Mouse (Mus musculus) cerebellum, adult 2 months (tissue): ENCODE results near the gene Sbk3. TPM values are rescaled to one million over a fixed set of nuclear protein-coding genes. Genes with fewer than 3 reads are reported as not detected.
"Not testable (repeated sequence)": the region's sequence is repeated elsewhere in the genome, so short reads cannot be mapped to it uniquely, and the experiment has no call there.

ENCODE experiments used
- DNase-seq, 2 experiments: peaks; one replicate each; pipeline ENCODE4 v3.0.0; 2021
- H3K27ac ChIP-seq: fragments of 200-500 bp; 2 replicates; pipeline ENCODE4 v1.5.1; 2012; ENCODE audit warnings: low read length, control low read depth, inconsistent platforms; ENCODE audit not compliant: insufficient read depth
- H3K27me3 ChIP-seq: fragments of 200-500 bp; 2 replicates; pipeline ENCODE4 v1.6.1; 2012; ENCODE audit warnings: inconsistent platforms, mild to moderate bottlenecking, low read length, moderate library complexity; ENCODE audit not compliant: control insufficient read depth, insufficient read depth
- H3K4me1 ChIP-seq: fragments of 200-500 bp; 2 replicates; pipeline ENCODE4 v1.6.1; 2011; ENCODE audit warnings: low read length; ENCODE audit not compliant: control insufficient read depth, insufficient read depth
- H3K4me3 ChIP-seq: fragments of 200-500 bp; replicated peaks from 2 replicates; pipeline ENCODE3; 2011; ENCODE audit warnings: mild to moderate bottlenecking, low read depth, low read length, control low read depth; ENCODE audit not compliant: insufficient read depth
- CTCF ChIP-seq: fragments of 200-500 bp; IDR thresholded peaks from 2 replicates; pipeline ENCODE4 v1.5.1; 2011; ENCODE audit warnings: low read depth, mild to moderate bottlenecking, control low read depth, low read length, moderate library complexity, borderline replicate concordance; ENCODE audit not compliant: insufficient read depth
- POLR2A ChIP-seq: fragments of 200-500 bp; IDR thresholded peaks from 2 replicates; pipeline ENCODE4 v1.6.1; 2011; ENCODE audit warnings: low read length, control low read depth, borderline replicate concordance; ENCODE audit not compliant: insufficient read depth
- WGBS: fragments of 180-500 bp; shearing (Covaris S2); methylation state at CpG from one replicate; pipeline ENCODE4 v1.1.7; 2018; 5-methylcytosine and 5-hydroxymethylcytosine counted together
- polyA plus RNA-seq: library from polyadenylated mRNA; depleted of rRNA; stranded (reverse); fragments of >200 nt; gene quantifications from 2 replicates; pipeline ENCODE4 v1.2.3, GENCODE M21; 2012; rRNA removed

The Sbk3 gene
- polyA plus RNA-seq: 2.6 TPM in 2 replicates

- Histone ChIP-seq H3K4me1 (no peaks in the 10 kb centered on the region), H3K27me3 (no peaks in the 10 kb centered on the region), H3K4me3 (no peak within 1 kb of the TSS), H3K27ac (no peak within 1 kb of the TSS)
- no peak for DNase-seq
- TF ChIP-seq CTCF (no peak), POLR2A (no peak)
- WGBS: 34% methylated on average over 6 of the region's 6 CpGs
Measured at GRCm38 (mm10) chr7:4971068-4971467, at the start of gene Sbk3. Gene Sbk3, minus strand, starts transcription at chr7:4971168.

- Histone ChIP-seq H3K27me3 (no peaks in the 10 kb centered on the region), H3K27ac (peak overlapping the region; percentile 31; the same call in 1 of the 2 replicates), H3K4me1 (no peaks in the 10 kb centered on the region), H3K4me3 (peak overlapping the region; percentile 69)
- TF ChIP-seq POLR2A (no peak), CTCF (no peak)
- WGBS: under 1% methylated on average over 15 of the region's 15 CpGs
- DNase-seq: no peak
Measured at GRCm38 (mm10) chr7:5020685-5021084, 49.7 kb upstream of the Sbk3 start.

GRCm38 (mm10) chr7:5020000-5020681, 49.2 kb upstream of the Sbk3 start, which contains the start of the genes Zfp865 and Ccdc106:
Gene Zfp865, plus strand, starts transcription at chr7:5020376.
Gene Ccdc106, plus strand, starts transcription at chr7:5020553.
- WGBS: under 1% methylated on average over 49 of the region's 49 CpGs
- H3K4me3 ChIP-seq: peak within 1 kb of the TSS; percentile 69
- no peaks in the 10 kb centered on the region for H3K4me1 ChIP-seq
- peak; percentile 98 for DNase-seq
- no peaks in the 10 kb centered on the region for H3K27me3 ChIP-seq
- peak; percentile 50; the same call in 1 of the 2 replicates for TF ChIP-seq POLR2A
- TF ChIP-seq CTCF: no peak
- H3K27ac ChIP-seq: peak within 1 kb of the TSS; percentile 31; the same call in 1 of the 2 replicates

GRCm38 (mm10) chr7:5019576-5019975, 48.6 kb upstream of the Sbk3 start:
- not testable (repeated sequence) for H3K4me1 ChIP-seq, DNase-seq, H3K27ac ChIP-seq, H3K4me3 ChIP-seq, H3K27me3 ChIP-seq
- WGBS: 24% methylated on average over 8 of the region's 8 CpGs

DNA sequence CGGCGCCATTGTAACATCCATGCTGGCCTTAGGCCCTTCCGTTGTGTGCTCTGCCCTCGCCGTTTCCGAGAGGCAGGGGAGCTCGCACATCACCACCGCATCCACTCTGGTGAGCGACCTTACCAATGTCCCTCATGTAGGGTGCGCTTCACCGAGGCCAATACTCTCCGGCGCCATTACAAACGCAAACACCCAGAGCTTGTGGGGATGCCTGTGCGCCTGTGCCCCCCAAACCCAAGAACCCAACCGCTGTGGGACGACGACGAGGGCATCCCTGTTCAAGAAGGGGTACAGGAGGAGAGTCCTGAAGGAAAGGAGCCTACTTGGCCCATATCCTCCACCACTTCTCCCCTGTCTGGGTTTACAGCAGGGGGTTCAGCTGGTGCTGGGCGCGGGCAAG, 47.0 kb upstream of the Sbk3 start:
- 98% methylated on average over 21 of the region's 21 CpGs for WGBS
- H3K4me3 ChIP-seq: no peak overlapping the region
- no peak for DNase-seq
- no peak overlapping the region for H3K27ac ChIP-seq
- TF ChIP-seq POLR2A: no peak
- no peaks in the 10 kb centered on the region for H3K4me1 ChIP-seq
- H3K27me3 ChIP-seq: no peaks in the 10 kb centered on the region

GRCm38 (mm10) chr7:5017352-5017751, 46.4 kb upstream of the Sbk3 start:
- DNase-seq: no peak
- TF ChIP-seq POLR2A (no peak), CTCF (peak; percentile 14; the same call in 1 of the 2 replicates)
- Histone ChIP-seq H3K27me3 (no peaks in the 10 kb centered on the region), H3K27ac (no peak overlapping the region), H3K4me1 (no peaks in the 10 kb centered on the region), H3K4me3 (no peak overlapping the region)
- 87% methylated on average over 16 of the region's 16 CpGs for WGBS

GRCm38 (mm10) chr7:5016920-5017319, 46.0 kb upstream of the Sbk3 start:
- no peak overlapping the region for H3K27ac ChIP-seq
- no peak for DNase-seq
- no peak overlapping the region for H3K4me3 ChIP-seq
- no peaks in the 10 kb centered on the region for H3K4me1 ChIP-seq
- no peaks in the 10 kb centered on the region for H3K27me3 ChIP-seq
- no peak for TF ChIP-seq POLR2A
- TF ChIP-seq CTCF: no peak
- 96% methylated on average over 2 of the region's 2 CpGs for WGBS

DNA sequence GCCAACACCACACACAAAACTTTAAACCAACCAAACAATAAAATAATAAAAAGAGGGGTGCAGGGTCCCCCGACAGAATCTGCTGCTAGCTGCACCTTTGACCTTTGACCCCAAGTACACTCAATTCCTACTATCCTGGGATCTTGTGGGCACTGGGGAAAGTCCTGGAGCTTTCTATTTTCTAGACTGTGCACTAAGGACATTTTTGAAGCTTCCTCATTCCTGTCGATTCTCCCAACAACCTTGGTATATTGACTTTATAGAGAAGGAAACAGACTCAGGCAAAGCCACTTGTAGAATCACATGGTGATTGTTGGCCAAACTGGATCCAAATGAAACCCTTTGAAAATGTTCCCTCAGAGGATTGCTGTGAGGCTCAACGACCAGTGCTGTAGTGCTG, 45.1 kb upstream of the Sbk3 start:
- no peaks in the 10 kb centered on the region for H3K27me3 ChIP-seq
- DNase-seq: no peak
- peak overlapping the region; percentile 84 for H3K4me3 ChIP-seq
- whole genome bisulfite sequencing: 61% methylated on average over 3 of the region's 3 CpGs
- H3K4me1 ChIP-seq: no peaks in the 10 kb centered on the region
- peak overlapping the region; percentile 39; the same call in 1 of the 2 replicates for H3K27ac ChIP-seq
- TF ChIP-seq CTCF (no peak), POLR2A (no peak)
